Mouse (Mus musculus) erythroblast, embryonic 14.5 days (primary cell): ENCODE results near the gene Clec2h.
"Not testable (repeated sequence)": the region's sequence is repeated elsewhere in the genome, so short reads cannot be mapped to it uniquely, and the experiment has no call there.

Experiments
- GATA1 ChIP-seq: IDR thresholded peaks from 2 replicates; pipeline ENCODE4 v1.6.1; 2012; ENCODE audit warnings: low read length, inconsistent platforms, mixed read lengths
- TAL1 ChIP-seq: IDR thresholded peaks from 3 replicates; pipeline ENCODE4 v1.6.1; 2012; ENCODE audit warnings: low read length, inconsistent platforms, mixed read lengths

GRCm38 (mm10) chr6:128644694-128645093 lies 17.5 kb upstream of the Clec2h start:
- TF ChIP-seq TAL1, GATA1: not testable (repeated sequence)
